14 mouse cellular contexts compared by ENCODE assay signal in genomic region chr11:113187407-113187806, GRCm38 (mm10).
DNase-seq lines count a peak whose midpoint lies in the region; ATAC-seq and TF ChIP-seq lines count a peak whose summit lies in the region.
"Had no signal": no experiment of that assay in that cellular context is flagged by ENCODE, and none has a peak within 500 bp of the region (broad histone marks: within the 10 kb centered on the region; RNA-seq: fewer than 3 reads in every experiment).

No protein-coding gene starts in this region.

- no peak overlapping the region for H3K4me3 ChIP-seq in hindbrain, embryonic 11.5 days (ENCODE audit: low read depth, low read length)
- H3K4me3 ChIP-seq in hindbrain, embryonic 14.5 days (replicated peaks; ENCODE audit: low read length): no peak overlapping the region
- no peak overlapping the region for H3K4me3 ChIP-seq in forebrain, postnatal 0 days (ENCODE audit: low read depth, low read length)
- H3K4me3 ChIP-seq in midbrain, embryonic 13.5 days (replicated peaks): no peak overlapping the region
- H3K4me3 ChIP-seq in kidney, embryonic 14.5 days (ENCODE audit: low read length): no peak overlapping the region
- H3K4me3 ChIP-seq: gastrocnemius, adult 2 months; heart, embryonic 13.5 days had no signal

- peak overlapping the region; percentile 61; the same call in 1 of the 2 replicates for H3K27ac ChIP-seq in hindbrain, embryonic 11.5 days (ENCODE audit: low read depth, low read length)
- H3K27ac ChIP-seq in hindbrain, embryonic 14.5 days: no peak overlapping the region
- 0 out of 2 replicates have a peak overlapping the region, but pooled peaks have one; percentile 45 for H3K27ac ChIP-seq in forebrain, postnatal 0 days (ENCODE audit: low read depth, low read length)
- peak overlapping the region; percentile 61 for H3K27ac ChIP-seq in midbrain, embryonic 13.5 days
- H3K27ac ChIP-seq in kidney, embryonic 14.5 days (ENCODE audit: low read depth, low read length): no peak overlapping the region
- H3K27ac ChIP-seq: gastrocnemius, adult 2 months had no signal

- no peak for DNase-seq in hindbrain, embryonic 11.5 days (ENCODE audit: low spot score)
- DNase-seq in hindbrain, embryonic 14.5 days (ENCODE audit: low spot score): no peak
- DNase-seq in forebrain, postnatal 0 days: no peak
- no peak for DNase-seq in gastrocnemius, adult 18-20 months (ENCODE audit: low spot score)
- DNase-seq in testis, postnatal 10 days (ENCODE audit: low spot score): no peak
- DNase-seq: cerebellum, postnatal 25 days; gastrocnemius, adult 2 months; kidney, postnatal 4 days had no signal

- no peak overlapping the region for H3K4me2 ChIP-seq in hindbrain, embryonic 11.5 days (replicated peaks; ENCODE audit: low read depth, low read length)
- H3K4me2 ChIP-seq in hindbrain, embryonic 14.5 days (replicated peaks): no peak overlapping the region
- no peak overlapping the region for H3K4me2 ChIP-seq in forebrain, postnatal 0 days (ENCODE audit: low read depth)
- no peak overlapping the region for H3K4me2 ChIP-seq in midbrain, embryonic 13.5 days (replicated peaks)
- no peak overlapping the region for H3K4me2 ChIP-seq in kidney, embryonic 14.5 days (replicated peaks; ENCODE audit: low read depth, low read length)
- H3K4me2 ChIP-seq: heart, embryonic 13.5 days had no signal

- peaks cover 2% of the 10 kb centered on the region; the same call in 1 of the 2 replicates for H3K27me3 ChIP-seq in hindbrain, embryonic 11.5 days (ENCODE audit: control insufficient read depth, insufficient read depth, low read length)
- no peaks in the 10 kb centered on the region for H3K27me3 ChIP-seq in hindbrain, embryonic 14.5 days (ENCODE audit: control insufficient read depth, insufficient read depth, low read length)
- no peaks in the 10 kb centered on the region for H3K27me3 ChIP-seq in forebrain, postnatal 0 days (ENCODE audit: insufficient read depth, low read length)
- H3K27me3 ChIP-seq in midbrain, embryonic 13.5 days: peaks cover 45% of the 10 kb centered on the region
- H3K27me3 ChIP-seq in kidney, embryonic 14.5 days (ENCODE audit: control insufficient read depth, insufficient read depth, low read length): no peaks in the 10 kb centered on the region
- H3K27me3 ChIP-seq: heart, embryonic 13.5 days had no signal

- ATAC-seq in hindbrain, embryonic 11.5 days (ENCODE audit: low FRiP score): no peak
- no peak for ATAC-seq in hindbrain, embryonic 14.5 days (ENCODE audit: low FRiP score)
- peak; percentile 67 for ATAC-seq in activated CD4-positive, CD25-positive, alpha-beta regulatory T cell, adult 4 months
- ATAC-seq in forebrain, postnatal 0 days: no peak
- ATAC-seq in midbrain, embryonic 13.5 days: no peak
- ATAC-seq in kidney, embryonic 14.5 days (ENCODE audit: low FRiP score, low TSS enrichment): no peak
- ATAC-seq: intestine, postnatal 0 days; lung, postnatal 0 days had no signal

- no peaks in the 10 kb centered on the region for H3K36me3 ChIP-seq in hindbrain, embryonic 11.5 days (ENCODE audit: control insufficient read depth, insufficient read depth, low read length)
- H3K36me3 ChIP-seq in hindbrain, embryonic 14.5 days (replicated peaks; ENCODE audit: control insufficient read depth, insufficient read depth): no peaks in the 10 kb centered on the region
- H3K36me3 ChIP-seq in forebrain, postnatal 0 days (ENCODE audit: insufficient read depth): no peaks in the 10 kb centered on the region
- no peaks in the 10 kb centered on the region for H3K36me3 ChIP-seq in midbrain, embryonic 13.5 days
- H3K36me3 ChIP-seq in kidney, embryonic 14.5 days (ENCODE audit: control insufficient read depth, insufficient read depth, low read length): no peaks in the 10 kb centered on the region
- H3K36me3 ChIP-seq: heart, embryonic 13.5 days had no signal

- 63% methylated on average over 8 of the region's 8 CpGs for whole genome bisulfite sequencing in hindbrain, embryonic 11.5 days
- WGBS in hindbrain, embryonic 14.5 days: 72% methylated on average over 8 of the region's 8 CpGs
- 49% methylated on average over 8 of the region's 8 CpGs for WGBS in forebrain, postnatal 0 days
- 64% methylated on average over 8 of the region's 8 CpGs for WGBS in midbrain, embryonic 13.5 days
- 71% methylated on average over 8 of the region's 8 CpGs for WGBS in kidney, embryonic 14.5 days

- H3K4me1 ChIP-seq in hindbrain, embryonic 11.5 days (replicated peaks; ENCODE audit: control insufficient read depth, insufficient read depth, low read length): peaks cover 13% of the 10 kb centered on the region
- H3K4me1 ChIP-seq in hindbrain, embryonic 14.5 days (replicated peaks; ENCODE audit: control insufficient read depth, insufficient read depth, low read length): peaks cover 25% of the 10 kb centered on the region
- peaks cover 12% of the 10 kb centered on the region for H3K4me1 ChIP-seq in forebrain, postnatal 0 days (ENCODE audit: insufficient read depth)
- H3K4me1 ChIP-seq in midbrain, embryonic 13.5 days (replicated peaks): peaks cover 72% of the 10 kb centered on the region
- H3K4me1 ChIP-seq in kidney, embryonic 14.5 days (ENCODE audit: control insufficient read depth, insufficient read depth, low read length): peaks cover 19% of the 10 kb centered on the region; the same call in 1 of the 2 replicates

- H3K9ac ChIP-seq in hindbrain, embryonic 11.5 days (ENCODE audit: low read depth, low read length): peak overlapping the region; percentile 5; the same call in 1 of the 2 replicates
- no peak overlapping the region for H3K9ac ChIP-seq in hindbrain, embryonic 14.5 days
- H3K9ac ChIP-seq in forebrain, postnatal 0 days: no peak overlapping the region
- H3K9ac ChIP-seq in midbrain, embryonic 13.5 days (replicated peaks): no peak overlapping the region
- H3K9ac ChIP-seq in kidney, embryonic 14.5 days (ENCODE audit: low read depth, low read length): no peak overlapping the region
- H3K9ac ChIP-seq: heart, embryonic 13.5 days had no signal

- H3K9me3 ChIP-seq in hindbrain, embryonic 11.5 days (ENCODE audit: control insufficient read depth, low read length): no peaks in the 10 kb centered on the region
- H3K9me3 ChIP-seq in hindbrain, embryonic 14.5 days (ENCODE audit: control insufficient read depth, low read length): no peaks in the 10 kb centered on the region
- no peaks in the 10 kb centered on the region for H3K9me3 ChIP-seq in forebrain, postnatal 0 days (ENCODE audit: low read length)
- no peaks in the 10 kb centered on the region for H3K9me3 ChIP-seq in midbrain, embryonic 13.5 days
- H3K9me3 ChIP-seq in kidney, embryonic 14.5 days (ENCODE audit: control insufficient read depth, low read length): no peaks in the 10 kb centered on the region
- H3K9me3 ChIP-seq: heart, embryonic 13.5 days had no signal

- no peak for TF ChIP-seq CTCF in forebrain, postnatal 0 days (IDR thresholded peaks at IDR 0.05; ENCODE audit: low read depth)

Comparison
In these comparisons a context has a peak if more than half of its experiments do, and no peak if none do; other contexts are left out.
1. H3K27ac ChIP-seq: peak in hindbrain, embryonic 11.5 days (single experiment), forebrain, postnatal 0 days (single experiment) and midbrain, embryonic 13.5 days (single experiment); none in hindbrain, embryonic 14.5 days (single experiment) and kidney, embryonic 14.5 days (single experiment).